In genomic region chr16:96474185-96474584, GRCm38 (mm10) we compare ENCODE assay signal across 21 mouse cellular contexts. TPM values are rescaled to one million over a fixed set of nuclear protein-coding genes. Genes with fewer than 3 reads are reported as not detected.
"Had no signal": no experiment of that assay in that cellular context is flagged by ENCODE, and none has a peak within 500 bp of the region (broad histone marks: within the 10 kb centered on the region; RNA-seq: fewer than 3 reads in every experiment).

No protein-coding gene starts in this region.

- DNase-seq: liver, postnatal 0 days; lung, adult 2 months; lung, postnatal 14 days; lung, postnatal 36 days; right cerebral cortex, postnatal 14 days; thymus, adult 2 months; thymus, postnatal 25 days; thymus, postnatal 4 days had no signal

- H3K9me3 ChIP-seq: lung, embryonic 15.5 days; megakaryocyte, embryonic 14.5 days; midbrain, embryonic 12.5 days; midbrain, embryonic 15.5 days; neural tube, embryonic 12.5 days; stomach, embryonic 15.5 days had no signal

- H3K4me3 ChIP-seq: lung, embryonic 15.5 days; megakaryocyte, embryonic 14.5 days; midbrain, embryonic 12.5 days; midbrain, embryonic 15.5 days; neural tube, embryonic 12.5 days; stomach, embryonic 15.5 days had no signal

- ATAC-seq: liver, postnatal 0 days; lung, postnatal 0 days; midbrain, embryonic 15.5 days had no signal

- H3K4me1 ChIP-seq: megakaryocyte, embryonic 14.5 days; neural tube, embryonic 12.5 days had no signal

- H3K27me3 ChIP-seq: lung, embryonic 15.5 days; midbrain, embryonic 12.5 days; midbrain, embryonic 15.5 days; neural tube, embryonic 12.5 days; stomach, embryonic 15.5 days had no signal

- H3K9ac ChIP-seq: liver, postnatal 0 days; lung, embryonic 15.5 days; midbrain, embryonic 12.5 days; midbrain, embryonic 15.5 days; neural tube, embryonic 12.5 days; stomach, embryonic 15.5 days had no signal

- H3K36me3 ChIP-seq: lung, embryonic 15.5 days; midbrain, embryonic 12.5 days; midbrain, embryonic 15.5 days; neural tube, embryonic 12.5 days; stomach, embryonic 15.5 days had no signal

- H3K27ac ChIP-seq: lung, embryonic 15.5 days; macrophage; midbrain, embryonic 12.5 days; midbrain, embryonic 15.5 days; neural tube, embryonic 12.5 days; stomach, embryonic 15.5 days; stomach, postnatal 0 days had no signal

- H3K4me2 ChIP-seq: lung, embryonic 15.5 days; midbrain, embryonic 12.5 days; midbrain, embryonic 15.5 days; neural tube, embryonic 12.5 days; stomach, embryonic 15.5 days had no signal

RNA-seq across cellular contexts. Expression of gene Pcp4, which starts 6.8 kb away (rescaled TPM):
- total RNA-seq: megakaryocyte progenitor cell, adult 5-6 weeks; monocyte, adult 5-6 weeks had no signal
- polyA plus RNA-seq: liver, postnatal 0 days; macrophage; testis, adult 2 months; thymus, adult 2 months had no signal

RNA-seq across cellular contexts. Expression of gene Itgb2l, which starts 30.8 kb away (rescaled TPM):
- total RNA-seq: midbrain, postnatal 0 days; monocyte, adult 5-6 weeks had no signal
- polyA plus RNA-seq: midbrain, embryonic 12.5 days; midbrain, embryonic 15.5 days; midbrain, postnatal 0 days; testis, adult 2 months had no signal
